Mouse (Mus musculus): ENCODE results near the gene Sec24c. TPM values are rescaled to one million over a fixed set of nuclear protein-coding genes. Genes with fewer than 3 reads are reported as not detected.
A peak's percentile ranks its signal among the peaks of the same experiment; 100 is the strongest.
"Not testable (repeated sequence)": the region's sequence is repeated elsewhere in the genome, so short reads cannot be mapped to it uniquely, and the experiment has no call there.

Gene Sec24c
- polyA plus RNA-seq, 1 experiment from 2014 or later: 103 TPM

DNA sequence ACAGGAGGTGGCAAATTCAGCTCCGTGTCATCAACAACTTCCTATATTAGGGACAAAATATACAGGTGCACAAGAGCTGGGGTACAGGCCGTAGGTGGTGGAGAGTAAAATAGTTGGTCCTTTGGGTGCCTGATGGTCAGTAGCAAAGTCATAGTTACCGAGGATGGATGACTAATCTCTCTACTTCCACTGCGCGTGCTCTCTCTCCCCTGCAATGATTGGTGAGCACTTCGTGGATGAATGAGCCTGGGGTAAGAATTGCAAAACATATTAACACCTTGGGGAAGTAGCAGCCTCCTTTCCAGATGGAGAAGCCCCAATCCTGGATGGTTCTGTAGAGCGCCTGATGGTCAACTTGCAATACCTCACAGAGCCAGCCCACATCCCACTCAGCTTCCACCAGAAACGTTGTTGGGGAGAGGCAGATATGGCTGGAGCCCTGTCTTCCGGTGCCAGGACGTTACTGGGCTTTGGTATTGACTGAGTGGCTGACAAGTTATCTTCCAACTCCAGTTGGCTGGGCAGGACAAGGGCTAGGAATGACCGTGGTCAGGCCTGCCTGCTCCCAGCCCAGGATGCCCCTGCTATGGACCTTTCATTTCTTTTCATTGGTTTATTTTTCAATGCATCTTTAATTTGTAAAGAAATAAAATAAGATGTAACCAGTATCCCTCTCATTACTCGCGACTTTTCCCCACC, 20.2 kb downstream of the Sec24c start:
- H3K4me1 ChIP-seq: peaks cover 38% of the 10 kb centered on the region
- no peaks in the 10 kb centered on the region for H3K9me3 ChIP-seq (replicated peaks)
- no peak for DNase-seq (ENCODE audit: low spot score)
- H3K27me3 ChIP-seq (ENCODE audit: low read depth, poor library complexity, severe bottlenecking): no peaks in the 10 kb centered on the region
- H3K4me3 ChIP-seq: peak overlapping the region; percentile 73
- H3K27ac ChIP-seq (replicated peaks): peak overlapping the region; percentile 93
- peaks cover 70% of the 10 kb centered on the region for H3K36me3 ChIP-seq
- 50% methylated on average over 13 of the region's 13 CpGs for WGBS

DNA sequence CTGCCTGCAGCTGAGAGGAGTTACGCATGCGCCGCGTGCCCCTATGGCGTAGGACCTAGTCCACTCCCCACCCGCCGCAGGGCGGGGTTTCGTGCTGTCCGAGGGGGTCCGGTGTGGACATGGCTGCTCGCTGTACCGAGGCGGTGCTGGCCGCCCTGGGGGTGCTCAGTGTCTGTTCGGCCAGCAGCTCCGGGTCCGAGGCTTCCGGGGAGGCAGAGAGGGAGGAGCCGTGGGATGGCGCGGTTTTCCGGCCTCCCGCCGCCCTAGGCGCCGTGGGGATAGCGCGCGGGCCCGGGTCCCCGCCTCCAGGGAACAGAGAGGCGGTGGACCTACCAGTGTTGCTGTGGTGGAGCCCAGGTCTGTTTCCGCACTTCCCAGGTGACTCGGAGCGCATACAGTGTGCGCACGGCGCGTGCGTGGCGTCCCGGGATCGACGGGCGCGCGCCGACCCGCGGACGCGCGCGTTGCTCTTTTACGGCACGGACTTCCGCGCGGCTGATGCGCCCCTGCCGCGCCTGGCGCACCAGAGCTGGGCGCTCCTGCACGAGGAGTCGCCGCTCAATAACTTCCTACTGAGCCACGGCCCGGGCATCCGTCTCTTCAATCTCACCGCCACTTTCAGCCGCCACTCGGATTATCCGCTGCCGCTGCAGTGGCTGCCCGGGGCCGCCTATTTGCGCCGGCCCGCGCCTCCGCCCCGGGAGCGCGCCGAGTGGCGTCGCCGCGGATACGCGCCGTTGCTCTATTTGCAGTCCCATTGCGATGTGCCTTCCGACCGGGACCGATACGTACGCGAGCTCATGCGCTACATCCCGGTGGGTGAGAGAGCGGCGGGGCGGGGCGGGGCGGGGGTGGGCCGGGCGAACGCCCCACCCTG, 21.0 kb downstream of the Sec24c start, which contains the start of gene Fut11:
TSS of gene Fut11 (plus strand) at position 85 of the 877 bp plus-strand sequence.
- Histone ChIP-seq H3K36me3 (peaks cover 67% of the 10 kb centered on the region), H3K4me3 (peak within 1 kb of the TSS; percentile 73), H3K27ac (replicated peaks) (peak within 1 kb of the TSS; percentile 93), H3K27me3 (ENCODE audit: low read depth, poor library complexity, severe bottlenecking) (no peaks in the 10 kb centered on the region), H3K9me3 (replicated peaks) (no peaks in the 10 kb centered on the region), H3K4me1 (peaks cover 42% of the 10 kb centered on the region)
- WGBS: under 1% methylated on average over 111 of the region's 111 CpGs
- DNase-seq (ENCODE audit: low spot score): peak; percentile 88

GRCm38 (mm10) chr14:20695761-20696520, 21.8 kb downstream of the Sec24c start:
- Histone ChIP-seq H3K4me3 (peak overlapping the region; percentile 73), H3K36me3 (peaks cover 65% of the 10 kb centered on the region), H3K27me3 (ENCODE audit: low read depth, poor library complexity, severe bottlenecking) (no peaks in the 10 kb centered on the region), H3K27ac (replicated peaks) (peak overlapping the region; percentile 93), H3K4me1 (peaks cover 48% of the 10 kb centered on the region), H3K9me3 (replicated peaks) (no peaks in the 10 kb centered on the region)
- no peak for DNase-seq (ENCODE audit: low spot score)
- 17% methylated on average over 27 of the region's 27 CpGs for WGBS

DNA sequence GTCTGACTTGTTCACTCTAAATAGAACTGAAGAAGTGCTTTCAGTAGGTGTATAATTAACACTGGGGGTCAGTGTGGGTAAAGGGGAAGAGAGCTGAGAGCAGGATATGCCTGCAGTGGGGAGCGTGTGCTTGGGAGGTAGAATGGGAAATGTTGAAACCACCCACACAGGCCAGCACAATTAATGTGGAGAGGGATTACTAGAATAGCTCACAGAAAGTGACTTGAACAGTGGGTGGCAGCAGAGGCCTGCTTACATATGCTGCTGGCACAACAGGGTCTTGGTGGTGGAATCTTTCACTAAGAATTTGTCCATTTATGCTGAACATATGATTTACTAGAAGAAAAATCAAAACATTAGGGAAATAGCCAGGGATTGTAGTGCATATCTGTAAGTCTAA, 22.9 kb downstream of the Sec24c start:
- Histone ChIP-seq H3K9me3 (replicated peaks) (no peaks in the 10 kb centered on the region), H3K36me3 (peaks cover 54% of the 10 kb centered on the region), H3K27me3 (ENCODE audit: low read depth, poor library complexity, severe bottlenecking) (no peaks in the 10 kb centered on the region), H3K4me1 (peaks cover 57% of the 10 kb centered on the region), H3K27ac (replicated peaks) (no peak overlapping the region), H3K4me3 (peak overlapping the region; percentile 73)
- DNase-seq (ENCODE audit: low spot score): peak; percentile 25
- WGBS: 32% methylated on average over 1 of the region's 1 CpGs

DNA sequence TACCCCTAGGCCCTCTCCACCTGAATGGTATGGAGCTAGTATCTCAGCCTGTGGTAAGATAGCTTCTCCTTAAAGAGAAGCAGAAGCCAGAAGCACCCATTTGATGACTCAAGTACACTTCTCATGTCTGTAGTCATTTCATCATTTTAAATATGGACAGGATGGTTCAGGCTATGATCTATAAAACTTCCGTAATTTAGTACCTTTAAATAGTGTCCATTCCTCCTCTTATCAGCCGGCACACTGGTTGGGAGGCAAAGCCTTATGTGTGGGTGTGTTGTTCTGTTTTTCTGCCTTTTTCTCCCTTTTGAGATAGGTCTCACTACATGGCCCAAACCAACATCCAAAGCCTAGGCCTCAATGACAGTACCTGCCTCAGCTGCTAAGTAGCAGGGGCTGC, 24.4 kb downstream of the Sec24c start:
- H3K27ac ChIP-seq (replicated peaks): no peak overlapping the region
- H3K27me3 ChIP-seq (ENCODE audit: low read depth, poor library complexity, severe bottlenecking): no peaks in the 10 kb centered on the region
- 91% methylated on average over 2 of the region's 2 CpGs for WGBS
- H3K36me3 ChIP-seq: peaks cover 39% of the 10 kb centered on the region
- peaks cover 62% of the 10 kb centered on the region for H3K4me1 ChIP-seq
- DNase-seq (ENCODE audit: low spot score): no peak
- H3K9me3 ChIP-seq (replicated peaks): no peaks in the 10 kb centered on the region
- no peak overlapping the region for H3K4me3 ChIP-seq

GRCm38 (mm10) chr14:20700362-20700761, 26.3 kb downstream of the Sec24c start:
- Histone ChIP-seq H3K4me3 (no peak overlapping the region), H3K27me3 (ENCODE audit: low read depth, poor library complexity, severe bottlenecking) (no peaks in the 10 kb centered on the region), H3K36me3 (peaks cover 45% of the 10 kb centered on the region), H3K9me3 (replicated peaks) (no peaks in the 10 kb centered on the region), H3K27ac (replicated peaks) (no peak overlapping the region), H3K4me1 (peaks cover 62% of the 10 kb centered on the region)
- WGBS: 89% methylated on average over 3 of the region's 3 CpGs
- DNase-seq (ENCODE audit: low spot score): no peak

DNA sequence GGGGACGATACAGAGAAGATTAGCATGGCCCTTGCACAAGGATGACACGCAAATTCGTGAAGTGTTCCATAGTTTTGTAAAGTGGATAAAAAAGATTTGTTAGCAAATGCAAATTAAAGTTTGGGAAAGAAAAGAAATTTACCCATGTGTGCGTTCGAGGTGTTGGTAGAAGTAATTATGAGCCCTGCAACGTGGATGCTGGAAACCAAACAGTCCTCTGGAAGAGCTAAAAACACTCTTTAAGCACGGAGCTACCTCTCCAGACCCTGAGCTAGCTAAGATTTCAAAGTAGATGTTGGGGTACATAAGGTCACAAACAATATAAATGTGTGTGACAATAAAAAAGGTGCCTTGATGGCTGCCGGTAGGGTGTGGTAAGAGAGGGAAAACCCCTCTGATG, 27.4 kb downstream of the Sec24c start:
- H3K27me3 ChIP-seq (ENCODE audit: low read depth, poor library complexity, severe bottlenecking): no peaks in the 10 kb centered on the region
- H3K4me3 ChIP-seq: peak overlapping the region; percentile 85
- peaks cover 47% of the 10 kb centered on the region for H3K36me3 ChIP-seq
- H3K4me1 ChIP-seq: peaks cover 53% of the 10 kb centered on the region
- no peak overlapping the region for H3K27ac ChIP-seq (replicated peaks)
- 86% methylated on average over 8 of the region's 8 CpGs for WGBS
- H3K9me3 ChIP-seq (replicated peaks): no peaks in the 10 kb centered on the region
- DNase-seq (ENCODE audit: low spot score): no peak

GRCm38 (mm10) chr14:20702096-20702740, 28.1 kb downstream of the Sec24c start:
- Histone ChIP-seq H3K36me3 (peaks cover 47% of the 10 kb centered on the region), H3K9me3 (replicated peaks) (no peaks in the 10 kb centered on the region), H3K27ac (replicated peaks) (peak overlapping the region; percentile 96), H3K27me3 (ENCODE audit: low read depth, poor library complexity, severe bottlenecking) (no peaks in the 10 kb centered on the region), H3K4me1 (peaks cover 52% of the 10 kb centered on the region), H3K4me3 (peak overlapping the region; percentile 85)
- WGBS: 18% methylated on average over 15 of the region's 15 CpGs
- DNase-seq (ENCODE audit: low spot score): no peak

GRCm38 (mm10) chr14:20702741-20703381, 28.8 kb downstream of the Sec24c start, which contains the start of gene Chchd1:
Chchd1 (plus strand) TSS chr14:20703006.
- peak; percentile 94 for DNase-seq (ENCODE audit: low spot score)
- Histone ChIP-seq H3K36me3 (peaks cover 43% of the 10 kb centered on the region), H3K9me3 (replicated peaks) (no peaks in the 10 kb centered on the region), H3K27me3 (ENCODE audit: low read depth, poor library complexity, severe bottlenecking) (no peaks in the 10 kb centered on the region), H3K4me3 (peak within 1 kb of the TSS; percentile 85), H3K4me1 (peaks cover 49% of the 10 kb centered on the region), H3K27ac (replicated peaks) (peak within 1 kb of the TSS; percentile 96)
- WGBS: under 1% methylated on average over 61 of the region's 61 CpGs

GRCm38 (mm10) chr14:20703461-20703860, 29.4 kb downstream of the Sec24c start:
- 13% methylated on average over 8 of the region's 8 CpGs for WGBS
- DNase-seq (ENCODE audit: low spot score); H3K27me3 ChIP-seq (ENCODE audit: low read depth, poor library complexity, severe bottlenecking); H3K9me3 ChIP-seq (replicated peaks): not testable (repeated sequence)
- Histone ChIP-seq H3K4me1 (peaks cover 49% of the 10 kb centered on the region), H3K36me3 (peaks cover 37% of the 10 kb centered on the region), H3K4me3 (peak overlapping the region; percentile 85), H3K27ac (replicated peaks) (peak overlapping the region; percentile 96)

GRCm38 (mm10) chr14:20707201-20708190, 33.4 kb downstream of the Sec24c start, which contains the start of gene Zswim8:
Zswim8 (plus strand) TSS chr14:20707552.
- peaks cover 36% of the 10 kb centered on the region for H3K4me1 ChIP-seq
- peaks cover 48% of the 10 kb centered on the region for H3K36me3 ChIP-seq
- under 1% methylated on average over 78 of the region's 80 CpGs for WGBS
- no peaks in the 10 kb centered on the region for H3K9me3 ChIP-seq (replicated peaks)
- H3K27ac ChIP-seq (replicated peaks): peak within 1 kb of the TSS; percentile 95
- H3K4me3 ChIP-seq: peak within 1 kb of the TSS; percentile 99
- no peaks in the 10 kb centered on the region for H3K27me3 ChIP-seq (ENCODE audit: low read depth, poor library complexity, severe bottlenecking)
- peak; percentile 91 for DNase-seq (ENCODE audit: low spot score)
